Mouse (Mus musculus) testis, adult 2 months (tissue): ENCODE data around the gene Gltpd2. TPM values are rescaled to one million over a fixed set of nuclear protein-coding genes. Genes with fewer than 3 reads are reported as not detected.
"Not testable (repeated sequence)": the region's sequence is repeated elsewhere in the genome, so short reads cannot be mapped to it uniquely, and the experiment has no call there.

ENCODE experiments used
- H3K27ac ChIP-seq: fragments of 200-500 bp; 2 replicates; pipeline ENCODE4 v1.5.1; 2012; ENCODE audit warnings: low read depth, low read length; ENCODE audit not compliant: control insufficient read depth, insufficient read depth
- H3K27me3 ChIP-seq: fragments of 200-500 bp; 2 replicates; pipeline ENCODE4 v1.6.1; 2012; ENCODE audit warnings: mild to moderate bottlenecking, low read length, moderate library complexity; ENCODE audit not compliant: control insufficient read depth, insufficient read depth
- H3K36me3 ChIP-seq: fragments of 200-500 bp; 2 replicates; pipeline ENCODE4 v1.6.1; 2012; ENCODE audit warnings: mild to moderate bottlenecking, low read length; ENCODE audit not compliant: control insufficient read depth, insufficient read depth
- H3K4me1 ChIP-seq: fragments of 200-500 bp; 2 replicates; pipeline ENCODE4 v1.6.1; 2012; ENCODE audit warnings: low read length; ENCODE audit not compliant: control insufficient read depth, insufficient read depth
- H3K4me3 ChIP-seq: fragments of 200-500 bp; 2 replicates; pipeline ENCODE4 v1.5.1; 2012; ENCODE audit warnings: low read depth, mild to moderate bottlenecking, low read length, moderate library complexity, mixed read lengths; ENCODE audit not compliant: control insufficient read depth
- CTCF ChIP-seq: fragments of 200-500 bp; IDR thresholded peaks from 2 replicates; pipeline ENCODE4 v1.5.1; 2012; ENCODE audit warnings: low read depth, mild to moderate bottlenecking, inconsistent platforms, low read length, moderate library complexity; ENCODE audit not compliant: control insufficient read depth, insufficient read depth, insufficient replicate concordance
- POLR2A ChIP-seq: fragments of 200-500 bp; IDR thresholded peaks from 2 replicates; pipeline ENCODE4 v1.6.1; 2012; ENCODE audit warnings: low read depth, mild to moderate bottlenecking, inconsistent platforms, low read length, moderate library complexity; ENCODE audit not compliant: control insufficient read depth
- polyA plus RNA-seq: library from polyadenylated mRNA; depleted of rRNA; stranded (reverse); fragments of >200 nt; gene quantifications from 2 replicates; pipeline ENCODE4 v1.2.3, GENCODE M21; 2012

Gltpd2 gene
- polyA plus RNA-seq, 1 experiment = not detected

DNA sequence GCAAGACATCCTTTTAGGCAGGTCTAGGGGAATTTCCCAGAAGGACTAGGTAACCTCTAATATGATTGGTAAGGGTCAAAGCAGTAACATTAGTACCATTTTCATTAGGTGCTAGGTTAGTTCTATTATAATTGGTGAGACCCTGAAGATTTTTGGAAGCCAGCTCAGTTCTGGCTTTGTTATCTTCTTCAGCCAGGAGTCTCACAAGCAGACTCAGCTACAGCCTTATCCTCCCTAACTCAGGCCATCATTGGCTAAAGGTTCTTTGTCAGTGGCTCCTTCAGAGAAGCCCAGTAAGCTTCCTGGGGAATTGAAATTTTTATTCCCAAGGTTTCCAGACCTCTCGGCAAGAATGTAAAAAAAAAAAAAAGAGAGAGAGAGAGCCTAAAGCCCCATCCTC, 560 bp upstream of the Gltpd2 start:
- Histone ChIP-seq H3K4me3 (no peak overlapping the region), H3K27me3 (no peaks in the 10 kb centered on the region), H3K4me1 (peaks cover 10% of the 10 kb centered on the region), H3K36me3 (no peaks in the 10 kb centered on the region), H3K27ac (no peak overlapping the region)
- TF ChIP-seq CTCF (no peak), POLR2A (no peak)

DNA sequence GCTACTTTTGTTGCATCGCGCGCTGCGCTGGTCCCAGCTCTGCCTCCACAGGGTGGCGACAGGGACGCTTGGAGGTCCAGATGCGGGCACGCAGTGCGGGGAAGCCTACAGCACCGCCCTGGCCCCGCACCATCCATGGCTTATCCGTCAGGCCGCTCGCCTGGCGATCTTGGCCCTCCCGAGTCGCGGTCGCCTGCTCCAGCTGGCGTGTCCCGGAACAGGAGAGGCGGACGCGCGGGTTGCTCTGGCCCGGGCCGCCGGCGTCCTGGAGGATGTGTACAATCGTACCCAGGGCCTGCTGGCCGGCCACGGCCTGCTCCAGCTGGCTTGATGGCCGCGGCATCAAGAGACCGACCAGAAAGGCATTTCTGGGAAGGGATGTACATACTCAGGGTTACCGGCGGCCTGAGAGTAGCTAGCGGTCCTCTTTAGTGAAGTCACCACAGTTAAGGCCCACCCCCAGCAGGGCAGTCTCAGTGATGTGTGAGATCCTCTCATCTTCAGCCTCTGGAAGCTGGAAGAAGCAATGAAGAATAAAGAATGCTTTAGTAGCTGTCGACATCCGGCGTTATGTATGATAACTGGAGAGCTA, 1.3 kb downstream of the Gltpd2 start:
- no peak overlapping the region for H3K27ac ChIP-seq
- peaks cover 10% of the 10 kb centered on the region for H3K4me1 ChIP-seq
- H3K36me3 ChIP-seq = no peaks in the 10 kb centered on the region

DNA sequence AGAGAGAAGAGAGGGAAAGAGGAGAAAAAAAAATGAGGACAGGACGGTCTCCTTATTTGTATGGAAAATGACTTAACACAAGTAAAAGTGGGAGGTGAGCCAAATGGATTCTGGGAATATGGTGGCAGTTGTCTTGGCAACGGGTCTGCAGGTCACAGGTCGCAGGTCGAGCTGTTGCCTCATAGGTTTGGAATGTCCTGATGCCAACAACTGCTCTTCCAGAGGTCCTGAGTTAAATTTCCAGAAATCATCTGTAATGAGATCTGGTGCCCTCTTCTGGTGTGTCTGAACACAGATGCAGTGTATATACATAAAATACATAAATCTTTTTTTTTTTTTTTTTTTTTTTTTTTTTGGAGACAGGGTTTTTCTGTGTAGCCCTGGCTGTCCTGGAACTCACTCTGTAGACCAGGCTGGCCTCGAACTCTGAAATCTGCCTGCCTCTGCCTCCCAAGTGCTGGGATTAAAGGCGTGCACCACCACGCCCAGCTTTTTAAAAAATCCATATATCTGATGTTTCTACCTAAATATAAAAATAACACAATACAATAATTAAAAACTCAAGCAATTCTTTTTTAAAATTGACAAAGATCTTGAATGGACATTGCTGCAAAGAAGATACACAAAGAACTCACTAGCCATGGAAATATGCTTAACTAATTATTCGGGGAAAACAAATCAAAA, 4.5 kb downstream of the Gltpd2 start:
- peaks cover 10% of the 10 kb centered on the region for H3K4me1 ChIP-seq
- H3K27me3 ChIP-seq, H3K36me3 ChIP-seq, H3K27ac ChIP-seq, H3K4me3 ChIP-seq: not testable (repeated sequence)

More for the DNA sequence above, 1.3 kb downstream of the Gltpd2 start:
- Histone ChIP-seq H3K27me3 (no peaks in the 10 kb centered on the region), H3K4me3 (peak overlapping the region; percentile 62)
- no peak for TF ChIP-seq CTCF
- TF ChIP-seq POLR2A = no peak

DNA sequence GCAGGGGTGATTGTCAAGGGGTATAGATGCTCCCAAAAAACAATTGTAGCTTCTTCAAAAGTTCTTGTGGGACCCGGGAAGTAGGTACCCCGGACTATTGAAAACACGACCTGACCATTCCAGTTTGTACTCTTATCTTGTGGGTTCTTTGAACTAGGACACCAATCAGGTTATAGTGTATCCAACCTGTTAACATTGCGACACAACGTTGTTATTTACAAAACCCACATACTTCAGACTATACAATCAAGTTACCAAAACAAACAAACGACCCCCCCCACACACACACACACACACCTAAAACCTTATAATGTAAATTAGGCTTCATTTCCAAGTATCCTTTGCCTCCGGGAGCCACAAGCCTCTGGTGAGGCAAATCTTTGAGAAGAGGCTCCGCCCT, 5.8 kb downstream of the Gltpd2 start:
- peak overlapping the region; percentile 91 for H3K4me3 ChIP-seq
- H3K27ac ChIP-seq = no peak overlapping the region
- no peaks in the 10 kb centered on the region for H3K36me3 ChIP-seq
- TF ChIP-seq CTCF (no peak), POLR2A (no peak)
- H3K27me3 ChIP-seq = no peaks in the 10 kb centered on the region
- H3K4me1 ChIP-seq = peaks cover 9% of the 10 kb centered on the region

DNA sequence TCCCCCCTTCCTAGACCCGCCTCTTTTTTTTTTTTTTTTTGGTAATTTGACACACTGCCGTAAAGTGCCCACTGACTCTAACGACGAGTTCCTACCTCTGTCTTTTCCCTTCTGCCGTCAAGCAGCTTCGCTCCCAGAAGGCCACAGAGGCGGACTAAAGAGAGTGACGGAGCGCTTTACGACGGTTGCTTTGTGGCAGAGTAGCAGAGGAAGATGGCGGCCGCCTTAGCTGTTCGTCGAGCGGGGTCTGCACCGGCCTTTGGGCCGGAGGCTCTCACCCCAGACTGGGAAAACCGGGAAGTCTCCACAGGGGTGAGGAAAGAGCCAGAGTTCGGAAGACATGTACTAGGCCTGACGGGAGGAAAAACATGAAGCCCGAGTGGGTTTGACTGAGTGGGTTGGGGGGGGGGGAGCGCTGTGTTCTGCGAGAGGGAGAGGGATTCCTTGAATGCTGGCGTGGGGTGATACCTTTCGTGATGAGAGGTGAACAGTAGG, 6.2 kb downstream of the Gltpd2 start, which contains the start of gene Psmb6:
Psmb6 (plus strand) TSS at position 184 of the 495 bp plus-strand sequence.
- Histone ChIP-seq H3K27me3 (no peaks in the 10 kb centered on the region), H3K4me1 (peaks cover 7% of the 10 kb centered on the region), H3K4me3 (peak within 1 kb of the TSS; percentile 91), H3K36me3 (no peaks in the 10 kb centered on the region), H3K27ac (peak within 1 kb of the TSS; percentile 68; the same call in 1 of the 2 replicates)
- TF ChIP-seq POLR2A = peak; percentile 86
- TF ChIP-seq CTCF = no peak

DNA sequence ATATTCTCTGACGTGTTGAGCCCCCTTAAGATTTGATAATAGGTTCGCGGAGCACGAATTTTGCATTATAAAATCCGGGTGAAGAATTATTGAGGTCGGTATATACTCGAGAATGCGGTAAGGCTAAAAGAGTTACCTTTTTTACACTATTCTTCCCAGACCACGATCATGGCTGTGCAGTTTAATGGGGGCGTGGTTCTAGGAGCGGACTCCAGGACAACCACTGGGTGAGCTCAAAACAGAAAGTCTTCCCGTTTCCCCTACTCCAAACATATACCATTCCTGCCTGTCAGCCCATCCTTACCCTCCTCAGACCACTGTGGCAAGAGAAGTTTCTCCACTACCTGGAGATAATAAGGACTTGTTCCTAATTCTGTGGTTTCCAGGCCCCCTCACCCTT, 6.7 kb downstream of the Gltpd2 start:
- H3K36me3 ChIP-seq = no peaks in the 10 kb centered on the region
- H3K27me3 ChIP-seq = no peaks in the 10 kb centered on the region
- peak overlapping the region; percentile 91 for H3K4me3 ChIP-seq
- H3K27ac ChIP-seq = no peak overlapping the region
- 0 out of 2 replicates have a peak, but pooled peaks cover 2% of the 10 kb centered on the region for H3K4me1 ChIP-seq
- no peak for TF ChIP-seq POLR2A
- TF ChIP-seq CTCF = no peak

DNA sequence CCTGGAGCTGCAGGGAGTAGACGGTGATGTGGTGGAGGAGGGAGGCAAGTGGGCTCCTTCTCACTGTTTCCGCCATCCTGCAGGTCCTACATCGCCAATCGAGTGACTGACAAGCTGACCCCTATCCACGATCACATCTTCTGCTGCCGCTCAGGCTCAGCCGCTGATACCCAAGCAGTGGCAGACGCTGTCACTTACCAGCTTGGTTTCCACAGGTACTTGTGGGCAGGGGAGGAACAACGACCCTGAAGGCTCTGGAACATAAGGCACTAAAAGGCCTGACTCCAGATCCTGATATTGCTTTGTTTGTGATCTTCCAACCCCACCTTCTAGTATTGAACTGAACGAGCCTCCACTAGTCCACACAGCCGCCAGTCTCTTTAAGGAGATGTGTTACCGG, 7.2 kb downstream of the Gltpd2 start:
- Histone ChIP-seq H3K27ac (no peak overlapping the region), H3K27me3 (no peaks in the 10 kb centered on the region), H3K4me1 (0 out of 2 replicates have a peak, but pooled peaks cover 2% of the 10 kb centered on the region), H3K36me3 (no peaks in the 10 kb centered on the region), H3K4me3 (peak overlapping the region; percentile 91)
- TF ChIP-seq POLR2A (no peak), CTCF (no peak)

DNA sequence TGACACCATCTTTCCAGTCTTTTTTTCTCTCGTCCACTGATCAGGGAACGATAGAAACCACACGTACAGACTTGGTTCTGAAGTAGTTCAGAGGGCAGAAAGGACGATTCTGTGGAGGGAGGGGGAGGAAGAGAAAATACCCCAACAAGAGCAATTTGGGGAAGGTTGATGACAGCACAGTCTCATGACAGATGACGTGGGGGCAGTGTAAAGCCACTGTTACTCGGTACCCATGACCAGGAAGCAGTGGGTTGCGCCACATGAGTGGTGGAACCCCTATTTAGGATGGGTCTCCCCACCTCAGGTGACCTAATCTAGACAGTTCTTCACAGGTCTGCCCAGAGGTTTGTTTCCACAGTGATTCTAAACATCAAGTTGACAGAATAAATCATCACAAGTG, 9.6 kb downstream of the Gltpd2 start:
- no peaks in the 10 kb centered on the region for H3K36me3 ChIP-seq
- H3K27ac ChIP-seq = no peak overlapping the region
- TF ChIP-seq CTCF (no peak), POLR2A (no peak)
- no peak overlapping the region for H3K4me3 ChIP-seq
- H3K4me1 ChIP-seq = no peaks in the 10 kb centered on the region
- no peaks in the 10 kb centered on the region for H3K27me3 ChIP-seq

DNA sequence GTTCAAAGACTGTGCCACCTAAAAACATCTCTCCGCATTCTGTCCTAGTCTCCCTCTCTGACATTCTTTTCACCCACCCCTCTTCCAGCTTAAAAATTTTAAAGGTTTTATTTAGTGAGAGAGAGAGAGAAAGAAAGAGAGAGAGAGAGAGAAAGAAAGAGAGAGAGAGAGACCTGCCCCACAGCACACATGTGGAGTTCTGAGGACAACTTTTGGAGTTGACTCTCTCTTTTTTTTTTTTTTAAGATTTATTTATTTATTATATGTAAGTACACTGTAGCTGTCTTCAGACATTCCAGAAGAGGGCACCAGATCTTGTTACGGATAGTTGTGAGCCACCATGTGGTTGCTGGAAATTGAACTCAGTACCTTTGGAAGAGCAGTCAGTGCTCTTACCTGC, 12.1 kb downstream of the Gltpd2 start:
- not testable (repeated sequence) for H3K4me1 ChIP-seq, H3K36me3 ChIP-seq, H3K27me3 ChIP-seq, H3K4me3 ChIP-seq, H3K27ac ChIP-seq
